Mouse (Mus musculus): ENCODE results near the gene Timp2. TPM values are rescaled to one million over a fixed set of nuclear protein-coding genes. Genes with fewer than 3 reads are reported as not detected.

Timp2 gene
- total RNA-seq, 2 experiments from 2014 or later = 121 to 138 TPM

DNA sequence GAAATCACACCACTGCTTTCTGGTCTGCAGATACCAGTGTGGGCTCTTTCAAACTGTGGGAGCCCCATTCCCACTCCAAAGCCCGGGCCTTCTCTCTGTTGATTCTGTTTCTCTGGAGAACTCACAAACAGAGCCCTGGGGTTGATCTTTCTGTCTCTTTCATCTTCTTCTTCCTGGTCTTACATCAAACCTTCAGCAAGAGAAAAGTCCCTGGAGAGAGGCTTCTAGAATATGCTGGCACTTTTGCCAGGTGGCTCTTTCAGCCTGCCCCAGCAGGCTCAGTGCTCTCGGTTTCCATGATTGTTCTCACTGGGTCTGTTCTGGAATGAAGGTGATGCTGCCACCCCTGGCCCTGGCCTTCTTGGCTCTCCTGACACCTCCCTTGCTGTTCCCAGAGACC, 11.9 kb downstream of the Timp2 start:
- intact Hi-C loops (cut with DNase I) = no loop called here

DNA sequence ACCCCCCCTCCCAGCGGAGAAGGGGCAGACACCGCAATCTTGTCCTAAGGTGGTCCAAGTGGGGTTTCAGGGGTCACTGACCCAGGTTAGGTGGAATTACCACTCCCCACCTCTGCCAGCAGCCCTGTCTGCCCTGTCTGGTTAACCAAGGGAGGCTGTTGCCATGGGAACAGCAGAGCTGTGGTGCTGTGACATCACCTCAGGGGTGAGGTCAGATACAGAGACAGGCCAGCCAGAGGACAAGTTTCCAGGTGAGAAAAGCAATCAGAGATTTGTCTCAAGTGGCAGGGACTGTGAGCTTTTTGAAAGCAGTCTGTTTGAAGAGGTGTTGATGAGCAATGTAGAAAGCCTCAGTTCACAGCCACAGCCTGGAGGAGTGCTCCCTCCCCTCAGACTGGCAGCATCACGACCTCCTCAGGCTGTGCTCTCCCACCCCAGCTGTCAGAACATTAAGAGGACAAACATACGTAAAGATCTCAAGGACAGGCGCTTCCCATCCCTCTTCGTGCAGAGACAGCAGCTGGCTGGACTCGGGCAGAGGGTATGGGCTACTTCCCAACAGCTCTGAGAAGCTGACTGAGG, 13.0 kb downstream of the Timp2 start, which contains the start of gene Cep295nl:
Gene Cep295nl, minus strand, starts transcription at position 101 of the 582 bp plus-strand sequence.
- intact Hi-C loops (cut with DNase I) = no loop called here
- DNase-seq (ENCODE audit: low spot score) = no peak

More for the DNA sequence above, 11.9 kb downstream of the Timp2 start:
- no peak for DNase-seq (ENCODE audit: low spot score)

DNA sequence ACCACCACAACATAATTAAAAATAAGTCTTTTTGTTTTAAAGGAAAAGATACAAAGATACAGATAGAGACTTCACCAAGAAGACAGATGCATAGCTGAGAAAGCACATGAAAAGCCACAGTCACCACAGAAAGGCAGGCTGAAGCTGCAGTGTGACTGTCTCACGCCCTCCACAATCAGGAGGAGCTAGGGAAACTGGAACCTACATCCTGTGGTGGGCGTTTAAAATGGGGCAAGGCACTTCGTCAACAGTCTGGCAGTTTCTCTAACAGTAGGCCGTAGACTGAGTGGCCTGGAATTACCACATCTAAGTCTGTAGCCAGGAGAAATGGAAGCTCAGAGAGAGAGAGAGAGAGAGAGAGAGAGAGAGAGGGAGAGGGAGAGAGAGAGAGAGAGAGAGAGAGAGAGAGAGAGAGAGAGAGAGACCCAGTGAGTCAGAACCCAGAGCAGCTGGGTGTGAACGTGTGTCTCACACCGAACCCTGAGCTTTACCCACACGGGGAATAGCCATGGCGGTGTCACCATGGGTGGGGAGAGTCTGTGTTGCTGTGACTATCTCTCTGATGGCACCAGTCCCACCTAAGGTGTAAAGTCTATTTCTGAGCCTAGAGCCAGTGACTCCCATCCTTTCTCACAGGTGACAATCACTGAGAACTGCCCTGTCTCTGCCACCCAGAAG, 17.9 kb downstream of the Timp2 start:
- DNase-seq (ENCODE audit: low spot score) = no peak
- intact Hi-C loops (cut with DNase I) = no loop called here

DNA sequence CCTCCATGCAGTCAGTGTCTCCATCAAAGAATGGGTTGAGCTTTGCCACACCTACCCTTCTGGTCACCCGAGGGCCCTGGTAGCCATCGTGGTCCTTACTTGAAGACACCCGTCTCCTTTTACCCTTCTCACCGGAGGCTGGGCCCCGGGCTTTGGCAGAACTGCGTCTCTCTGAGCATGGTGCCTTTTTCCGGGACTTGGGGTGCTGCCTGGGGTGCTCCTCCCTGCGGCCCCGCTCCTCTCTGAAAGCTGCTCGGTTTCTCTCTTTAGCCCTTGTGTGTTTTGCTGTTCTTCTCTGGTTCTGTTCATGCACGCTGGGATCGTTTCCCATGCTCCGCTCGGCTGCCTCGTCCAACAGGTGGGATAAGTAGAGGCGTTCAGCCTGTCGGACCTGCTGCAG, 22.1 kb downstream of the Timp2 start:
- no peak for DNase-seq (ENCODE audit: low spot score)
- intact Hi-C loops (cut with DNase I) = no loop called here

DNA sequence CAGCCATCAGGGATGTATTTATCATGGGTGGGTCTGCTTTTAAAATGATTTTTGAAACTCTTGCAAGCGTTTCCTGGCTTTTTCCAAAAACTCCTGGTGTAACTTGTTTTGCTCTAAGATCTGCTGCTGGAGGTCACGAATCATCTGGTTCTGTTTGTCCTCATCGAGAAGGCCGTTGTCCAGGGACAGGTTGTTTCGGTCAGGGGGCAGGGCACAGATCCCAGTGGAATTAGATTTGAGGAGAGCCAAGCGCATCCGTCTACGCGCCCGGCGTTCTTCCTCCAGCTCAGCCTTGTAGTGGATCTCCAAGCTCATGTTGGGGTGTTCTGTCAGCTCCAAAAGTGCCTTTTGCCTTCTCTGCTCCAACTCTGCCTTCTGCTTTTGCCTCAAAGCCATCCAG, 23.2 kb downstream of the Timp2 start:
- intact Hi-C loops (cut with DNase I) = no loop called here
- DNase-seq (ENCODE audit: low spot score) = no peak

DNA sequence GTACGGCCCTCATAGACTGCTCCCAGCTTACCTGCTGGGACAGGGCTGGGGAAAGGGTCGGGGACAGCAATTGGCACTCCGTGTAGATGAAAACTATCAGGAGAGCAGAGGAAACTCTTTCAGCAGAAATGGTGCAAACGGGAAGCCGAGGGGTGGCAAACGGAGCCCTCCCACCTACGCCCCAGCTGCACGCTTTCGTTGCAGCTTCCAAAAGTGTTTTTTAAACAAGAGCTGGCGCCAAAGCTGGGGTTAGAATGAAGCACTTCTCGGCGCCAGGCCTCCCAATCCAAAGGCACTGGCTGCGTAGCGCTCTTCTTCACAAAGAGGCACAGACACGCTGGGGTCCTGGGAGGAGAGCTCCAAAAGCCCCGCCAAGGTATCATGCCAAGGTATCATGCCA, 24.8 kb downstream of the Timp2 start:
- intact Hi-C loops (cut with DNase I) = no loop called here
- DNase-seq (ENCODE audit: low spot score) = no peak

DNA sequence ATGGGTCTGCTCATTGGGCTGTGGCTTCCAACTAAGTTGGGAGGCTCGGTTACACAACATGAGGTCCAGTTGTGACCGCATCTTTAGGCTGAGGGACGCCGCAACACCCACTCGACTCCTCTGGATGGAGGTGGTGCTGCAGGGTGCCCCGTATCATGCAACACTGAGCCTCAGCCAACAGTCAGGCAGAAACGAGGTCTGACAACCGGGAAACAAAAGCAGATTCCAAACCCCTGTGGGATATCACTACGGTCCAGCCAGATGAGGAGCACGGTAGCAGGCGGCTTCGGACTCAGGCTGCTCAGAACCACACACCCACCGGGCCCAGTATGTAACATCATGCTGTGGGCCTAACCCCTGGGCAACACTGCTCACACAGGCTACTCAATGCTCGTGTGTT, 25.2 kb downstream of the Timp2 start:
- no peak for DNase-seq (ENCODE audit: low spot score)
- intact Hi-C loops (cut with DNase I) = no loop called here

DNA sequence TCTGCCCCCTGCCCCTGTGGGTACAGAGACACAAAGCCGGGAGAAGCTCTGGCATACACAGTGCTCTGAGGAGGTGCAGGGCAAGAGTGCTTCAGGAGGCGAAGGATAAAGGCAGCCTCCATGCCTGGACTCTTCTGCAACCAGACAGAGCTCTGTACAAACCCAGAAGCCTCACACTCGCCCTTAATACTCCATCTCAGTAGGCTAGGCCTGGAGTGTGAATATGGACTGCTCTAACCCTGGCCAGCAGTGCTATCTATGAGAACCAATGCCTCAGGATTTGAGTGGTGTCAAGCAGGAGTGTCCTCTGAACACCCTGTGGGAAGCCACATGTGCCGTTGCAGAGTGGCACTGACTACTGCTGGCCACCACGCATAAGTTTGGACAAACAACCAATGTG, 26.6 kb downstream of the Timp2 start:
- intact Hi-C loops (cut with DNase I) = no loop called here
- no peak for DNase-seq (ENCODE audit: low spot score)

DNA sequence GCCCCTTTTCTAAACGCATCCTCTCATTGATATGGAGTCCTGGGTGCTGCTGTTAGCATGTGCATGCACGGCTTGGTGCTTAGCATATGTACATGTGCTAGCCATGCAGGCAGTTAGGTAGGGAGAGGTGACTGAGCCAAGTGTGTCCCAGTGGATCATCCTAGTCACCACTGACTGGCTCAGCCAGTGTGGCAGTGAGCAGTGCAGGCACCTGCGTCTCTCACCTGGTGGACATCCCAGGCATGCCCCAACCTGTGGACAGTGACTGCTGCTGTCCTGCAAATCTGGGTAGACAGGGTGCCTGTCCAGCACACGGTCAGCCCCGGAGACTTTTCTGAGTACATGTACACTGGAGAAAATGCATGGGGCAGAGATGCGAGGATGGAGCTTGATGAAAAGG, 27.0 kb downstream of the Timp2 start:
- no peak for DNase-seq (ENCODE audit: low spot score)
- intact Hi-C loops (cut with DNase I) = no loop called here

DNA sequence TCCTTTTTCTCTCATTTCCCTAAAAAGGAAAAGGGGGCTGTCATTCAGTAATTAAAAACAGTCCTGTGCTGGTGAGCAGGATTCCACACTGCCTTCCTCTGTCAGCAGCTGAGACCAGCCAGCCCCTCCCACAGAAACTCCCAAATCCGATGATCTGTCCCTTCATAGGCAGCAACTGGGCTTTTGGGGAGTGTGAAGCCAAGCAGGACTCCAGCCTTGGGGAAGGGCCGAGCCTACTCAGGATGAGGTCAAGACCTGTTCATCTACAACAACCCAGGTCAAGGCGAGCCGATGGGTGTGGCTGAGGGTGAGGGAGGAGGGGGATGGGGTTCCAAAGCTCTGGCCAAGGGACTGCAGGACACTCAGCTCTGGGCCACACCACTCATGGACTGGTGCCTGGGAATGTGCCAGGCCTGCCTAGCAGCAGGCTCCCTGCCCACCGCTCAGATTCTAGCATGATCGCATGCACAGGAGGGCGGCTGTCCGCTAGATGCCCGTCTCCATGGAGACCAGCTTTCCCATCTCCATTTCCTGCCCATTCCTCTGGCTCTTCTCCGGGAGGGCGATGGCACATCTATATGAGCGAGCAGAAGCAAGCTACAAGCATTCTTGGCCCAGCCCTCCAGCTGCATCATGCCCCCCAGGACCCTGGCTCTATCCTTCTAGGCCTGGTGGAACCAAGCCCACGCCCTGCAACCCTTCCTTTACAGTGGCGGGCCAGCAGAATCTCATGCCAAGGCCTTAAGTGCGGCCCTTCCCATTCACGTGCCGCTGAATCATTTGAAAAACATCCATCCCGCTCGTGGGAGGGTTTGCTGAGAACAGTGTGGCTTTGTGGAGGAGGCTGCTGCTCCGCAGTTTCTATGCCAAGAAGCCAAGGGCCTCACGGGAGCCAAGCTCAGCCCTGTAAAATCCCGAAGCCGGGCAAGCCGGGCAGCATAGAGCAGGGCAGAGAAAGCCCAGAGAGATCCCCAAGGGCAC, 28.3 kb downstream of the Timp2 start:
- intact Hi-C loops (cut with DNase I) = no loop called here
- DNase-seq (ENCODE audit: low spot score) = peak; percentile 80

DNA sequence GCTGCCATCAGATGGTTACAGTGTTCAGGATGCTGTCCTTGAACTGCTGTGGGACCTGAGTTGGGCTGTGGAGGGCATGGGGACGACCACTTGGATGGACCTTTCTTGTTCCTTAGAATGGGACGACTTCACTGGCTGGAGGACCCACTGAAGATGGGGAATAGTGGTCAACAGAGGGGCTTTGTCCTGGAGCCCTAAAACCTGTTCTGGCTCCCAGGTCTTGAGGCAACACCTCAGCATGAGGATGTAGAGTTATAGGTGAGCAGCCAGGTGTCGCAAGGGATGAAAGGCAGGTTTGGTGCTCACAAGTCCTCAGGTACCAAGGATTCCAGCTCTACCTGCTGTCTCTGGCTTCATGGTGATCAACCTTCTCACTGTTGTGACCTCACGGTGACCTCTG, 29.0 kb downstream of the Timp2 start:
- DNase-seq (ENCODE audit: low spot score) = no peak
- intact Hi-C loops (cut with DNase I) = no loop called here

DNA sequence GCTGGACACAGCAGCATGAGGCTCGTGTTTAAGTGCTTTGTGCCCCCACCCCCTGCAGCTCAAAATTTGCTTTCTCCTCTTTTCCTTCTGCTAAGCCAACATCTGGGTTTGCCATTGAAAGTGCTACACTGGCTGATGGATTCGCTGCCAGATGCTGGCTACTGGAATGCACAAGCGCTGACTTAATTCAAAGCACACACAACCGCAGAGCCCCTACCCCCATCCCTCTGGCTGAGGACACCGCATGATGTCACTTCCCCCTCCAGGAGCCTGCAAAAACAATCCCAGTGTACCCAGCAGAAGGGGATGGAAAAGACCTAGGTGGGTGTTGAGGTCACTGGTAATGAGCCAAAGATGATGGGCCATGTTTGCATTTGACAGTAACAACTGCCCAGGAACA, 31.0 kb downstream of the Timp2 start:
- DNase-seq (ENCODE audit: low spot score) = peak; percentile 49
- intact Hi-C loops (cut with DNase I) = no loop called here

DNA sequence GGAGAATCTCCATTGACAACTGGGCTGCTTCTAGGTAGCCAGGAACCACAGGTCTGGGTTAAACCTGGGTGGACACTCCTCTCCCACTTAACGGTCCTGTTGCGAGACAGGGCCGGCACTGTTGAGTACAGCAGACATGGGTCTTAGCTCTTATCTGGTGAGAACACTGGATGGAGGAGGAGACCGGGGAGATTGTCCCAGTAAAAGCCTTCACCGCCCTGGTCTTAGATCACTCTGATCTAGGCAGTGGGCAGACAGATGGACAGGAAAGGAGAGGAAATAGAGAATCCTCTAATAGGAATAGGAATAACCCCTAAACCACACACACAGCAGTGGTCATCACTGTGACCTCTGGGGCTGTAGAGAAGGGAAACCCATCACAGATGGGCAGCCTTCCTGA, 31.6 kb downstream of the Timp2 start:
- intact Hi-C loops (cut with DNase I) = no loop called here
- DNase-seq (ENCODE audit: low spot score) = no peak

DNA sequence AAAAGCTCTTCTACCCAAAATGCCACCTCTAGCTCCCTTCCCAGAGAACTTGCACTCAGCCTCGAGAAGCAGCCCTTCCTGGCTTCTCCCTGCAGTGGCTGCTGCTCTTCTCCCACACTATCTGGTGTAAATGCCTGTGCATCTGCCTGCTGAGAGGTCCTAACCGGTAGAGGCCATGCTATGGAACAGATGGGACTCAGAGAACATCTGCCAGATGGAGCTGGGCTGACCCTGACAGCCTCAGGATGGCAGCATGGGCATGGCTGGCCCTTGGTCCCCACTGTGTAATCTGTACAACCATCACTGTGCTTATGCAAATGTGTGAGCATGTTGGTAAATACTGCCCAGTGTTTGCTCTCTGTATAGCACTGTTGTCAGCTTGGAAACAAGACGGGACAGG, 32.9 kb downstream of the Timp2 start:
- DNase-seq (ENCODE audit: low spot score) = no peak
- intact Hi-C loops (cut with DNase I) = no loop called here

DNA sequence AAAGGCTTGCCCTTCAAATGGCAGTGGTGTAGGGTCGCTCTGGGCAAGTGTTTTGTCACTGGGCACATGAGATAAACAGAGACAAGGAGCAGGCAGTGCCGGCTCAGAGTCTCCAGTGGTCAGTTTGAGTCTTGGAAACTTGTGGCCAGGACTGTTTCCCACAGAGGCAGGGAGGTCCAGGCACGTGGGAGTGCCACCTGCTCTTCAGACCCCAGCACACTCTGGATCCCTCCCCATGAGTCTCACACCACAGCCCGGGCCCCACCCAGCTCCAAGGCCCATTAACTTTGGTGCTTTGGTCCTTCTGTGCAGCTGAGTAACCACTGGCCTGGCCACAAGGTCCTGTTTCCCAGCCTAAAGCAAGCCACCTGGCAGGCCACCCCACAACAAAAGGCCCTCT, 33.6 kb downstream of the Timp2 start:
- DNase-seq (ENCODE audit: low spot score) = no peak
- intact Hi-C loops (cut with DNase I) = no loop called here

DNA sequence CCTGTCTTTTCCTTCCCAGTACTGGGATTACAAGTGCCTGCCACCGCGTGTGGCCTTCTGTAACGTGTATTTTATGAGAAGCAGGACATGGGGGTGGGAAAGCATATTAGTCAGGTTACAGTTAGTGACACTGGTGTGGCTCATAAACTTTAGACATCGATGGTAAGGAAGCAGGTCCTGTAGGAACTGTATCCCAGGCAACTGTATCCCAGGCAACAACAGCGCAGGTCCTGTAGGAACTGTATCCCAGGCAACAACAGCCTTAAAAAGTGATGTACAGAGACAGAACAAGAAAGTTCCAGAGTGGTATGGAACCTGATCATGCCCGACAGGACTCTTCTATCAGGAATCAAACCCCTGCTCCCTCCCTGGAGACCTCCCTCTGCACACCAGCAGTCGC, 34.0 kb downstream of the Timp2 start:
- DNase-seq (ENCODE audit: low spot score) = no peak
- intact Hi-C loops (cut with DNase I) = no loop called here

DNA sequence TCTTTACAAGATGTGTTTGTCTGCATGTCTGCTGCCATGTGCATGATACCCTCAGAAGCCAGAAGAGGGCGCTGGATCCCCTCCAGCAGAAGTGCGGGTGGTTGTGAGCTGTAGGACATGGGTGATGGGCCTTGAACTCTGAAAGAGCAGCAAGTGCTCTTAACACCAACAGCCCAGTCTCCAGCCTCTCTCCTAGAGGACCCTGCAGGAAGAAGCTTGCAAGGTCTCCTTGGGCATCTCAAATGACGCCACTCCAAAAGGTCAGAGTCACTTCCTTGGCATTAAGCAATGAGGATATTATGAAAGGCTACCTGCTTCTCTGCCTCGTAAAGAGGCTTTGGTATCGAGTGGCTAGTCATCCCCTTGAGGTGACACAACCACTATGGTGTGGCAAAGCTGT, 36.9 kb downstream of the Timp2 start:
- intact Hi-C loops (cut with DNase I) = no loop called here
- DNase-seq (ENCODE audit: low spot score) = no peak

DNA sequence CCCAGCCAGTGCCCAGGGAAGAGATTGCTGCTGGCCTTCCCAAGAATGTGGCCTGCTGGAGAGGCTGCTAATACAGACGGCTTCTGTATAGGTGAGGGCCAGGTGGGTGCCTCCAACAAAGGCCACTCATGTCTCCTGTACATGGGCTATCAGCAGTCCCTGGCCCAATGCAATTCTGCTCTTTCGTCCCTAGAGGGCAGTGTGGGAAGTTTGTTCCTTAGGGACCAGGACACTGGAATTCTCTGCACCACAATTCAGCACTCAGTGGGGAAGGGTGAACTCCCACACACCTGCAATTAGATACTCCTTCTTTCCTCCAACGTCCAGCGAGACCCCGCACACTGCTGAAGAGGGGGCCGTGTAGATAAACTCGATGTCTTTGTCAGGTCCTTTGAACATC, 38.4 kb downstream of the Timp2 start:
- intact Hi-C loops (cut with DNase I) = loop anchor here (1.0 kb wide), 2 partner anchors 38 to 62 kb away; partner anchors contain the start of gene Timp2
- DNase-seq (ENCODE audit: low spot score) = no peak

DNA sequence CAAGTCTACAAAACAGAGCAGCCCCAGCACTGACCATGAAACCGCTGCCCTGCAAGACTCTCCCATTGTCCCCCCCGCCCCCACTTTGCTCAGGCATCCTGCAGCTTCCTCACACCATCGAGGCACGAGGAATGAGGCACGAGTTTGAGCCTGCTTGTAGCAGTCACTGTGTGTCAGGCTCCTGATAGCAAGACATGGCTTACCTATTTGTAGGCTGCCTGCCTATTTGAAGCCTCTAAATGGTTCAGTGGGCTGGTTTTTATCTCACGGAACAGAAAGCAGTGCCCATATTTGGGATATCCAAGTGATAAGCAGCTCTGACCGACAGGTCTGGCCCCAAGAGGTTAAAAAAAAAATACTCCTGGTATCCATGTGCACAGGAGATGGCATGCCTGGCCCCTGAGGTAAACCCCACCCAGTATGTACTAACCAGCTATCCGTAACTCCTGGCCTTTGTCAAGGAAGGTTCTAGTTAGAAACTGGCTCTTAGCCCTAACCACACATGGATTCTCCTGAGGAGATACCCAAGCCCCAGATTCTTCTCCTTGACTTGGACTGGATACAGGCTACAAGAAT, 39.2 kb downstream of the Timp2 start:
- intact Hi-C loops (cut with DNase I) = no loop called here
- DNase-seq (ENCODE audit: low spot score) = no peak

DNA sequence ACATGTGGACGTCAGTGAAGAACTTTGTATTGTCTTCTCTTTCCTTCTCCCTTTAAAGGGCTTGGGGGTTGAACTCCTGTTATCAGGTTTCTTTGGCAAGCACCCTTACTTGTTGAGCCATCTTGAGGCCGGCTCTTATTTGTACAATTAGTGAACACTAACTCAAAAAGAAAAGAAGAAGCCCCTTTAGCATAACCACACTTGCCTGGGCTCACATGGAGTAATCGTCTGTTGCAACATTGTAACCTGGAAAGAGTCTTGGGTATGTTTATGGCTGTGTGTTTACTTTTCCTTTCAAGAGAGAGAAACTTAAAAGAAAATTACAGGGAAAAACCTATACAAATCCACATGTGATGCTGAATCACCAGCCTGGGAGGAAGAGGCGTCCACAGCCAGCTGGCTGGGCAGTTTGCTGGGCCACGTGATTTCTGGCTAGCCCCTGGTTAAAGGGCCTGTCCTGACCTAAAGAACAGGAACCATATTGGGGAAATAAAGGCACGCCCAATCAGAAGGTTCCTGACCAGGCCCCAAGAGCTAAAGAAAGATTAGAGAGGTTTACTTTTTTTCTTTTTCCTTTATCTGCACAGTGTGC, 43.3 kb downstream of the Timp2 start:
- intact Hi-C loops (cut with DNase I) = no loop called here
- DNase-seq (ENCODE audit: low spot score) = no peak

Measured in heart, postnatal 25 days (tissue).